In the genomic region with DNA sequence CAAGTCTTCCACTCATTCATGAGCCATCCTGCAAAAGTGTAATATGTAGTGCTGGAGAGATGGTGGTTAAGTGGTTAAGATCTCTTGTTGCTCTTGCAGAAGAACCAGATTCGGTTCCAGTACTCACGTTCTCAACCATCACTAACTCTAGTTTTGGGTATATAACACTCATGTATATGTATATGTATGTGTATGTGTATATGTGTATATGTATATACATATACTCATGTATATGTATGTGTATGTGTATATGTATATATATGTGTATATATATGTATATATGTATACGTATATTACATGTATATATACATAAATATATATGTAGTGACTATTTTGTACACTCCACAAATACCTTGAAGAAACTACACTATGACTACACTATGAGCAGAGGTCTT, we compare ENCODE assay signal across 8 mouse cellular contexts. TPM values are rescaled to one million over a fixed set of nuclear protein-coding genes. Genes with fewer than 3 reads are reported as not detected.
DNase-seq lines count a peak whose midpoint lies in the region; ATAC-seq and TF ChIP-seq lines count a peak whose summit lies in the region.

No protein-coding gene starts in this region.

- no peaks in the 10 kb centered on the region; the same call in 1 of the 2 replicates for H3K79me2 ChIP-seq in liver, adult 2 months (ENCODE audit: control insufficient read depth, insufficient read depth, low read length)

- peak overlapping the region; percentile 97 for H3K4me3 ChIP-seq in liver, adult 2 months (ENCODE audit: insufficient read depth, low read depth, low read length)
- H3K4me3 ChIP-seq in embryonic facial prominence, embryonic 15.5 days (replicated peaks), result peak overlapping the region; percentile 78
- H3K4me3 ChIP-seq in limb, embryonic 11.5 days (ENCODE audit: low read depth, low read length), result peak overlapping the region; percentile 84
- peak overlapping the region; percentile 81 for H3K4me3 ChIP-seq in neural tube, embryonic 15.5 days (replicated peaks)

- H3K4me2 ChIP-seq in embryonic facial prominence, embryonic 15.5 days (replicated peaks), result peak overlapping the region; percentile 71
- peak overlapping the region; percentile 42 for H3K4me2 ChIP-seq in limb, embryonic 11.5 days (ENCODE audit: low read depth, severe bottlenecking)
- peak overlapping the region; percentile 74 for H3K4me2 ChIP-seq in neural tube, embryonic 15.5 days

- peaks cover 8% of the 10 kb centered on the region; the same call in 1 of the 2 replicates for H3K36me3 ChIP-seq in liver, adult 2 months (ENCODE audit: control insufficient read depth, insufficient read depth, low read length)
- H3K36me3 ChIP-seq in embryonic facial prominence, embryonic 15.5 days, result no peaks in the 10 kb centered on the region
- H3K36me3 ChIP-seq in limb, embryonic 11.5 days (ENCODE audit: control insufficient read depth, insufficient read depth, low read length), result no peaks in the 10 kb centered on the region
- no peaks in the 10 kb centered on the region for H3K36me3 ChIP-seq in neural tube, embryonic 15.5 days

- TF ChIP-seq POLR2A in liver, adult 2 months (IDR thresholded peaks at IDR 0.05; ENCODE audit: extremely low read depth, insufficient read depth, low read length), result no peak

- no peak for TF ChIP-seq CTCF in liver, adult 2 months (IDR thresholded peaks at IDR 0.05; ENCODE audit: low read depth, low read length)

- peaks cover 3% of the 10 kb centered on the region for H3K4me1 ChIP-seq in liver, adult 2 months (ENCODE audit: control insufficient read depth, insufficient read depth, low read length)
- 0 out of 2 replicates have a peak, but pooled peaks cover 3% of the 10 kb centered on the region for H3K4me1 ChIP-seq in embryonic facial prominence, embryonic 15.5 days
- no peaks in the 10 kb centered on the region for H3K4me1 ChIP-seq in limb, embryonic 11.5 days (ENCODE audit: control insufficient read depth, insufficient read depth, low read length)
- peaks cover 9% of the 10 kb centered on the region for H3K4me1 ChIP-seq in neural tube, embryonic 15.5 days

- 50% methylated on average over 3 of the region's 3 CpGs for whole genome bisulfite sequencing in liver, adult 2 months
- WGBS in embryonic facial prominence, embryonic 15.5 days, result 64% methylated on average over 3 of the region's 3 CpGs
- 84% methylated on average over 3 of the region's 3 CpGs for WGBS in limb, embryonic 11.5 days
- WGBS in neural tube, embryonic 15.5 days, result 71% methylated on average over 3 of the region's 3 CpGs

- no peak overlapping the region for H3K27ac ChIP-seq in liver, adult 2 months (replicated peaks; ENCODE audit: insufficient read depth, low read depth, low read length)
- H3K27ac ChIP-seq in embryonic facial prominence, embryonic 15.5 days (replicated peaks), result no peak overlapping the region
- H3K27ac ChIP-seq in limb, embryonic 11.5 days (replicated peaks; ENCODE audit: low read depth, low read length), result no peak overlapping the region
- peak overlapping the region; percentile 82 for H3K27ac ChIP-seq in neural tube, embryonic 15.5 days (replicated peaks)

- no peaks in the 10 kb centered on the region for H3K27me3 ChIP-seq in liver, adult 2 months (ENCODE audit: control insufficient read depth, insufficient read depth, low read length)
- no peaks in the 10 kb centered on the region for H3K27me3 ChIP-seq in embryonic facial prominence, embryonic 15.5 days
- H3K27me3 ChIP-seq in limb, embryonic 11.5 days (ENCODE audit: control insufficient read depth, insufficient read depth, low read length), result no peaks in the 10 kb centered on the region
- H3K27me3 ChIP-seq in neural tube, embryonic 15.5 days (replicated peaks), result no peaks in the 10 kb centered on the region

- no peak for DNase-seq in liver, adult 2 months (ENCODE audit: extremely low read depth, low read depth, low spot score)
- DNase-seq in liver, result no peak
- no peak for DNase-seq in limb, embryonic 11.5 days (ENCODE audit: low spot score)
- DNase-seq in urinary bladder, adult 2 months (ENCODE audit: low spot score), result no peak
- DNase-seq in ovary, postnatal 14 days (ENCODE audit: low spot score), result no peak
- DNase-seq in adrenal gland, adult 2 months, result no peak

- H3K9ac ChIP-seq in liver, adult 2 months (ENCODE audit: low read depth, low read length), result peak overlapping the region; percentile 56
- H3K9ac ChIP-seq in embryonic facial prominence, embryonic 15.5 days, result peak overlapping the region; percentile 75; the same call in 1 of the 2 replicates
- H3K9ac ChIP-seq in limb, embryonic 11.5 days (ENCODE audit: low read length), result peak overlapping the region; percentile 89
- peak overlapping the region; percentile 72 for H3K9ac ChIP-seq in neural tube, embryonic 15.5 days (replicated peaks)

- ATAC-seq in embryonic facial prominence, embryonic 15.5 days (ENCODE audit: insufficient number of reproducible peaks, low FRiP score, low TSS enrichment, low read depth), result no peak
- no peak for ATAC-seq in limb, embryonic 11.5 days (ENCODE audit: insufficient number of reproducible peaks, low FRiP score, low TSS enrichment, low read depth)
- ATAC-seq in neural tube, embryonic 15.5 days (ENCODE audit: low FRiP score), result peak; percentile 32

- H3K9me3 ChIP-seq in embryonic facial prominence, embryonic 15.5 days (replicated peaks), result no peaks in the 10 kb centered on the region
- no peaks in the 10 kb centered on the region for H3K9me3 ChIP-seq in limb, embryonic 11.5 days (ENCODE audit: control insufficient read depth, low read length)
- H3K9me3 ChIP-seq in neural tube, embryonic 15.5 days (replicated peaks), result no peaks in the 10 kb centered on the region

RNA-seq across cellular contexts. Expression of a gene that starts 0.3 kb away (rescaled TPM):
- total RNA-seq in liver, adult 2 months (2014; rRNA removed), result 17.3 and 21.2 TPM in 2 replicates
- polyA plus RNA-seq in liver, adult 2 months (2012; rRNA removed), result 13.4 and 13.9 TPM in 2 replicates
- 65.1 and 68.6 TPM in 2 replicates for polyA plus RNA-seq in embryonic facial prominence, embryonic 15.5 days (2015; fragmentation: Nextera tagmentation; extraction: Ambion mirVana)
- polyA plus RNA-seq in limb, embryonic 11.5 days (2014; fragmentation: Nextera tagmentation; extraction: Ambion mirVana), result 77.3 and 84.7 TPM in 2 replicates
- polyA plus RNA-seq in neural tube, embryonic 15.5 days (2015; fragmentation: Nextera tagmentation; extraction: Ambion mirVana), result 63.5 and 64.6 TPM in 2 replicates
- 37.2 and 44.1 TPM in 2 replicates for polyA plus RNA-seq in urinary bladder, adult 2 months (2012; rRNA removed)
- total RNA-seq in adrenal gland, adult 2 months (2021), result 10 to 100 TPM; 21.4 to 30.7 TPM
- 7.7 and 9.6 TPM in 2 replicates for polyA plus RNA-seq in adrenal gland, adult 2 months (2012; rRNA removed)

RNA-seq across cellular contexts. Expression of a gene that starts 40.7 kb away (rescaled TPM):
- total RNA-seq in liver, adult 2 months (2014; rRNA removed), result 0.18 and 0.34 TPM in 2 replicates
- polyA plus RNA-seq in liver, adult 2 months (2012; rRNA removed), result 0.12 and 0.14 TPM in 2 replicates
- 0.26 and 0.32 TPM in 2 replicates for polyA plus RNA-seq in embryonic facial prominence, embryonic 15.5 days (2015; fragmentation: Nextera tagmentation; extraction: Ambion mirVana)
- polyA plus RNA-seq in limb, embryonic 11.5 days (2014; fragmentation: Nextera tagmentation; extraction: Ambion mirVana), result 0.05 TPM in 1 of 2 replicates, not detected in the other
- polyA plus RNA-seq in neural tube, embryonic 15.5 days (2015; fragmentation: Nextera tagmentation; extraction: Ambion mirVana), result 0.13 and 0.17 TPM in 2 replicates
- polyA plus RNA-seq in urinary bladder, adult 2 months (2012; rRNA removed), result 0.03 TPM in 1 of 2 replicates, not detected in the other
- total RNA-seq in adrenal gland, adult 2 months (2021), result not detected
- polyA plus RNA-seq in adrenal gland, adult 2 months (2012; rRNA removed), result not detected in 2 replicates
